Mouse (Mus musculus) kidney, embryonic 14.5 days (tissue): ENCODE results near the gene Slc22a22. TPM values are rescaled to one million over a fixed set of nuclear protein-coding genes. Genes with fewer than 3 reads are reported as not detected.

ENCODE experiments used
- ATAC-seq: fragments of 200-750 bp; cut with Nextera tagmentation; 2 replicates; pipeline ENCODE4 v1.8.0; 2017; ENCODE audit warnings: moderate number of reproducible peaks, mild to moderate bottlenecking, moderate TSS enrichment, moderate library complexity; ENCODE audit not compliant: low FRiP score, low TSS enrichment
- H3K27ac ChIP-seq: fragments of 300-500 bp; sonication (generic); 2 replicates; pipeline ENCODE4 v1.5.1; 2014; ENCODE audit warnings: low read depth, mild to moderate bottlenecking, low read length, moderate library complexity, mixed read lengths
- H3K27me3 ChIP-seq: fragments of 300-500 bp; sonication (generic); 2 replicates; pipeline ENCODE4 v1.6.1; 2014; ENCODE audit warnings: mild to moderate bottlenecking, low read length; ENCODE audit not compliant: control insufficient read depth, insufficient read depth
- H3K36me3 ChIP-seq: fragments of 300-500 bp; sonication (generic); 2 replicates; pipeline ENCODE4 v1.6.1; 2014; ENCODE audit warnings: low read length, mixed read lengths; ENCODE audit not compliant: control insufficient read depth, insufficient read depth
- H3K4me1 ChIP-seq: fragments of 300-500 bp; sonication (generic); 2 replicates; pipeline ENCODE4 v1.6.1; 2014; ENCODE audit warnings: low read length, mixed read lengths; ENCODE audit not compliant: control insufficient read depth, insufficient read depth
- H3K4me2 ChIP-seq: fragments of 300-500 bp; sonication (generic); replicated peaks from 2 replicates; pipeline ENCODE4 v1.6.1; 2014; ENCODE audit warnings: low read depth, mild to moderate bottlenecking, low read length
- H3K4me3 ChIP-seq: fragments of 300-500 bp; sonication (generic); 2 replicates; pipeline ENCODE4 v1.5.1; 2014; ENCODE audit warnings: mild to moderate bottlenecking, low read length
- H3K9ac ChIP-seq: fragments of 300-500 bp; sonication (generic); 2 replicates; pipeline ENCODE4 v1.6.1; 2014; ENCODE audit warnings: low read depth, mild to moderate bottlenecking, low read length, moderate library complexity
- H3K9me3 ChIP-seq: fragments of 300-500 bp; sonication (generic); 2 replicates; pipeline ENCODE4 v1.6.1; 2016; ENCODE audit warnings: low read length; ENCODE audit not compliant: control insufficient read depth
- WGBS: fragments of 180-500 bp; shearing (Covaris S2); extraction: QIAGEN DNeasy Blood & Tissue Kit; methylation state at CpG from one replicate; pipeline ENCODE4 v1.1.7; 2014; 5-methylcytosine and 5-hydroxymethylcytosine counted together
- polyA plus RNA-seq: library from polyadenylated mRNA; unstranded; fragments of >200 nt; fragmentation: Nextera tagmentation; extraction: Ambion mirVana; gene quantifications from 2 replicates; pipeline ENCODE4 v1.2.1, GENCODE M21; 2014

Slc22a22 gene
- polyA plus RNA-seq, 1 experiment from 2014 or later, result 0.41 TPM

DNA sequence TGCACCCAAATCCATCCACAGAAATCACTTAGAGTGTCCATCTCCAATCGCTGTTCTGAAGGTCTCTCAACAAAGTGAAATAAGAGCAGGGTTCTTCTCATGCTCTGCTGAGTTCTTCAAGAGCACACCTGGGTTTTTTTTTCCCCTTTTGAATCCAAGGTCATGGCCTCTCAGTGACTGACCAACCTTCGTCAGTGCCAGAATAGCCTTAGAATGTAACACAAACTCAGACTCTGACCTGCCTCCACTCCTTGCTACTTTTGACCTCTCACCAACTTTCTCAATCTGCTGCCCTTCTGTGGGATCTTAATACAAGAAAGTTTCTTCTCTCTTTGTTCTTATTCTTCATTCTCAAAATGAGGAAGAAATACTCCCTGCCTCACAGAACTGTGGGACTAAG is 18.7 kb upstream of the Slc22a22 start:
- H3K36me3 ChIP-seq, result no peaks in the 10 kb centered on the region
- no peak for ATAC-seq
- no peaks in the 10 kb centered on the region for H3K9me3 ChIP-seq
- H3K4me1 ChIP-seq, result no peaks in the 10 kb centered on the region
- no peak overlapping the region for H3K4me2 ChIP-seq
- no peak overlapping the region for H3K27ac ChIP-seq
- WGBS, result 53% methylated on average over 2 of the region's 2 CpGs
- H3K4me3 ChIP-seq, result no peak overlapping the region
- H3K27me3 ChIP-seq, result no peaks in the 10 kb centered on the region
- H3K9ac ChIP-seq, result no peak overlapping the region

DNA sequence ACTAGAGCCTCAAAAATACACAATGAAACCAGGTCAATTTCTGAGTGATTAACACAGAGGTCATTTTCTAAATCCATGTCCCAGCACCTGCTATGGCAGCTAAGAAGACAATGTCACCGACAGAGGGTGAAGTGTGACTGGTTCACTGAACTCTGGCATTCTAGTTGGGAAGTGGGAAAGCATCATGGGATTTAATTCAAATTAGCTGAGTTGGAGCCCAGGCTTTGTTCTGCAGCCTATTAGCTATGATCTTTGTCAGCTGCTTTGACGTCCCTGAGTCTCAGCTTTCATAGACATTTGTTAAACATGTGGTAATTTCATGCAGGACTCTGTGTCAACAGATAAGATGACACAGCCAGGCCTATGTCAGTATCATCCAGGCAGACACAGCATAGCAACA is 5.1 kb upstream of the Slc22a22 start:
- no peak for ATAC-seq
- Histone ChIP-seq H3K4me3 (no peak overlapping the region), H3K4me2 (no peak overlapping the region), H3K9ac (no peak overlapping the region), H3K36me3 (no peaks in the 10 kb centered on the region), H3K4me1 (no peaks in the 10 kb centered on the region), H3K27ac (no peak overlapping the region), H3K9me3 (peaks cover 4% of the 10 kb centered on the region; the same call in 1 of the 2 replicates), H3K27me3 (no peaks in the 10 kb centered on the region)
- WGBS, result 59% methylated on average over 2 of the region's 2 CpGs

- 54% methylated on average over 3 of the region's 3 CpGs for WGBS
Measured at GRCm38 (mm10) chr15:57471648-57472047, 5.8 kb downstream of the Slc22a22 start.

GRCm38 (mm10) chr15:57465996-57466395 is 11.4 kb downstream of the Slc22a22 start:
- Histone ChIP-seq H3K27me3 (no peaks in the 10 kb centered on the region), H3K9me3 (no peaks in the 10 kb centered on the region), H3K4me2 (no peak overlapping the region), H3K4me3 (no peak overlapping the region), H3K36me3 (no peaks in the 10 kb centered on the region), H3K27ac (no peak overlapping the region), H3K9ac (no peak overlapping the region), H3K4me1 (no peaks in the 10 kb centered on the region)
- no peak for ATAC-seq

More at GRCm38 (mm10) chr15:57471648-57472047, 5.8 kb downstream of the Slc22a22 start:
- Histone ChIP-seq H3K4me1 (no peaks in the 10 kb centered on the region), H3K9ac (no peak overlapping the region), H3K9me3 (no peaks in the 10 kb centered on the region), H3K36me3 (no peaks in the 10 kb centered on the region), H3K4me2 (no peak overlapping the region), H3K27me3 (no peaks in the 10 kb centered on the region), H3K4me3 (no peak overlapping the region), H3K27ac (no peak overlapping the region)
- ATAC-seq, result peak; percentile 73; the same call in 1 of the 2 replicates

DNA sequence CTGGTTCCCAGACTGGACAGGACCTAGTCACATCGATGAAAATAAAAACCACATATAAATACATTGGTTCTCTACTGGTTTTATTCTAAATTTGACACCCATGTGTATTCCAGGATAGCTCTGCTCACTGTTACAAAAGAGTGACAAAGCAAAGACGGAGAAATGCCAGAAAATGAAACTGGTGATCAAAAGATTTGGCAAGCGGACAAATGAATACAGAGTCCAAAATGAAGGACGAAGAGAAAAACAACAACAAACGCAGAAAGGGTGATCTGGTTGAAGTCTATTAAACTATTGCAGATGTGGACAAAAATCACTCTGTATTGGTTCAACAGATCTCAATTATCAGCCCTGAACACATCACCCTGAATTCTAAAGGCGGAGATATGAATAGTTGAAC is 12.4 kb downstream of the Slc22a22 start:
- Histone ChIP-seq H3K9ac (no peak overlapping the region), H3K4me2 (no peak overlapping the region), H3K4me3 (no peak overlapping the region), H3K4me1 (no peaks in the 10 kb centered on the region), H3K27ac (no peak overlapping the region), H3K9me3 (no peaks in the 10 kb centered on the region), H3K36me3 (no peaks in the 10 kb centered on the region), H3K27me3 (no peaks in the 10 kb centered on the region)
- no peak for ATAC-seq
- WGBS, result 91% methylated on average over 6 of the region's 6 CpGs

GRCm38 (mm10) chr15:57464066-57464465 is 13.4 kb downstream of the Slc22a22 start:
- Histone ChIP-seq H3K4me2 (no peak overlapping the region), H3K4me1 (no peaks in the 10 kb centered on the region), H3K27ac (no peak overlapping the region), H3K27me3 (no peaks in the 10 kb centered on the region), H3K36me3 (no peaks in the 10 kb centered on the region), H3K9ac (no peak overlapping the region), H3K4me3 (no peak overlapping the region), H3K9me3 (no peaks in the 10 kb centered on the region)
- WGBS, result 79% methylated on average over 11 of the region's 11 CpGs
- ATAC-seq, result no peak

DNA sequence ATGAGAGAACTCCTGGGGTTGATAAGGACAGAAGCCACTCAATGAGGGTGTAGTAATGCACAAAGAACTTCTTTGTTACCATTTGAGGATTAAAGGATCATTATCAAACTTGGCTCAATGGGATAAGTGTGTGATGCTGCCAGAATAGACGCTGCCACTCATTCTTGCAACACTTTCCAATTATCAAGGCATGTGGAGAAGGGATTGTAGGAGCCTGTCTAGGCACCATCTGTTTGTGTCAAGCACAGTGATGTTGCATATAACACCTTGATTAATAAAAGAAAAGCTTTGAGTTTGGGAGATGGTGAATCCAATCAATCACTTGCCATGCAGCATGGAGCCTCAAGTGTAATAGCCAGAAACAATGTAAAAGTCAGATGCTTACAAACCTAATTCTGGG is 16.1 kb downstream of the Slc22a22 start:
- H3K36me3 ChIP-seq, result no peaks in the 10 kb centered on the region
- H3K4me2 ChIP-seq, result no peak overlapping the region
- no peak overlapping the region for H3K9ac ChIP-seq
- H3K4me3 ChIP-seq, result no peak overlapping the region
- ATAC-seq, result no peak
- no peak overlapping the region for H3K27ac ChIP-seq
- H3K9me3 ChIP-seq, result no peaks in the 10 kb centered on the region
- no peaks in the 10 kb centered on the region for H3K4me1 ChIP-seq
- H3K27me3 ChIP-seq, result no peaks in the 10 kb centered on the region
- 79% methylated on average over 1 of the region's 1 CpGs for WGBS

DNA sequence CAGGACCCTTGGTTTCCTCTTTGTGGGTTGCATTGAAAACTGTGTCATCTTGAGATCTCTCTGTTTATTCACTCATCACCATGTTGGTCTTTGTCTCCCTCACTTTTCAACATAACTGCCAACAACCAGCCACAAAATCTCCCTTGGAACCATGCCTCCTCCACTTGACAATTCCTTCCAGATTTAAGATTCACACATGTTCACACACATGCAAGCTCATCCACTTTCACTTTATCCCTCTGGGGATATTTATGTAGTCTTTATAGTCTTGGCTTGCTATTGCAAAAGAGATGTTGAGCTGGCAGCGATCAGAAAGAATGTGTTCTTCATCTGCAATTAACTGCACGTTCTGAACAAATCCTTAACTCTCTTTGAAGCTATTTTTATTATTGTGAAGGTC is 20.1 kb downstream of the Slc22a22 start:
- Histone ChIP-seq H3K4me1 (no peaks in the 10 kb centered on the region), H3K4me2 (no peak overlapping the region), H3K9ac (no peak overlapping the region), H3K4me3 (no peak overlapping the region), H3K27me3 (no peaks in the 10 kb centered on the region), H3K9me3 (no peaks in the 10 kb centered on the region), H3K27ac (no peak overlapping the region), H3K36me3 (no peaks in the 10 kb centered on the region)
- ATAC-seq, result no peak
- 64% methylated on average over 2 of the region's 2 CpGs for WGBS

GRCm38 (mm10) chr15:57434710-57435404 is 42.6 kb downstream of the Slc22a22 start:
- peak; percentile 81; the same call in 1 of the 2 replicates for ATAC-seq
- H3K9me3 ChIP-seq, result no peaks in the 10 kb centered on the region
- no peaks in the 10 kb centered on the region for H3K36me3 ChIP-seq
- H3K27me3 ChIP-seq, result no peaks in the 10 kb centered on the region
- H3K9ac ChIP-seq, result no peak overlapping the region
- H3K4me2 ChIP-seq, result no peak overlapping the region
- H3K27ac ChIP-seq, result no peak overlapping the region
- no peaks in the 10 kb centered on the region for H3K4me1 ChIP-seq
- H3K4me3 ChIP-seq, result no peak overlapping the region
- 46% methylated on average over 2 of the region's 2 CpGs for WGBS
